Mouse (Mus musculus) stomach, postnatal 0 days (tissue): ENCODE measurements around the gene Tbccd1. TPM values are rescaled to one million over a fixed set of nuclear protein-coding genes. Genes with fewer than 3 reads are reported as not detected.
A peak's percentile ranks its signal among the peaks of the same experiment; 100 is the strongest.

Experiments
- ATAC-seq: fragments of 200-750 bp; cut with Nextera tagmentation; 2 replicates; pipeline ENCODE4 v1.8.0; 2017; ENCODE audit not compliant: low FRiP score, low TSS enrichment
- DNase-seq: peaks from one replicate; pipeline ENCODE4 v3.0.0-alpha.2; 2016; ENCODE audit warnings: low spot score
- H3K27ac ChIP-seq: fragments of 300-500 bp; sonication (generic); replicated peaks from 2 replicates; pipeline ENCODE4 v1.5.1; 2014; ENCODE audit warnings: mild to moderate bottlenecking, control low read depth
- H3K27me3 ChIP-seq: fragments of 300-500 bp; sonication (generic); 2 replicates; pipeline ENCODE4 v1.6.1; 2014; ENCODE audit warnings: low read length; ENCODE audit not compliant: control insufficient read depth, insufficient read depth
- H3K36me3 ChIP-seq: fragments of 300-500 bp; sonication (generic); 2 replicates; pipeline ENCODE4 v1.6.1; 2014; ENCODE audit warnings: low read length, mixed read lengths; ENCODE audit not compliant: control insufficient read depth, insufficient read depth
- H3K4me1 ChIP-seq: fragments of 300-500 bp; sonication (generic); replicated peaks from 2 replicates; pipeline ENCODE4 v1.6.1; 2014; ENCODE audit warnings: antibody characterized with exemption; ENCODE audit not compliant: control insufficient read depth, insufficient read depth
- H3K4me2 ChIP-seq: fragments of 300-500 bp; sonication (generic); replicated peaks from 2 replicates; pipeline ENCODE4 v1.6.1; 2014; ENCODE audit warnings: low read depth, mild to moderate bottlenecking, control low read depth, moderate library complexity
- H3K4me3 ChIP-seq: fragments of 300-500 bp; sonication (generic); 2 replicates; pipeline ENCODE4 v1.5.1; 2014; ENCODE audit warnings: low read depth, low read length, control low read depth
- H3K9ac ChIP-seq: fragments of 300-500 bp; sonication (generic); 2 replicates; pipeline ENCODE4 v1.6.1; 2014; ENCODE audit warnings: mild to moderate bottlenecking, low read length, control low read depth, mixed read lengths
- H3K9me3 ChIP-seq: fragments of 300-500 bp; sonication (generic); 2 replicates; pipeline ENCODE4 v1.6.1; 2016; ENCODE audit warnings: low read length; ENCODE audit not compliant: control insufficient read depth
- CTCF ChIP-seq: IDR thresholded peaks from 2 replicates; pipeline ENCODE4 v1.5.1; 2016; ENCODE audit warnings: antibody characterized with exemption, low read depth, mild to moderate bottlenecking, moderate library complexity
- EP300 ChIP-seq: optimal IDR thresholded peaks from 2 replicates; pipeline ENCODE3; 2016; ENCODE audit warnings: antibody characterized with exemption
- WGBS: fragments of 180-500 bp; shearing (Covaris S2); extraction: QIAGEN DNeasy Blood & Tissue Kit; methylation state at CpG from one replicate; pipeline ENCODE4 v1.1.7; 2014; 5-methylcytosine and 5-hydroxymethylcytosine counted together
- polyA plus RNA-seq: library from polyadenylated mRNA; unstranded; fragments of >200 nt; fragmentation: Nextera tagmentation; extraction: Ambion mirVana; gene quantifications from 2 replicates; pipeline ENCODE4 v1.2.1, GENCODE M21; 2015

Tbccd1 gene
- polyA plus RNA-seq, 1 experiment from 2014 or later: 12.2 TPM

- no peak overlapping the region for H3K4me3 ChIP-seq
- no peak overlapping the region for H3K9ac ChIP-seq
- no peaks in the 10 kb centered on the region; the same call in 1 of the 2 replicates for H3K4me1 ChIP-seq
- H3K27me3 ChIP-seq: no peaks in the 10 kb centered on the region
- no peak overlapping the region for H3K27ac ChIP-seq
- no peak overlapping the region for H3K4me2 ChIP-seq
- 89% methylated on average over 1 of the region's 1 CpGs for WGBS
- DNase-seq (no peak), ATAC-seq (no peak)
- TF ChIP-seq CTCF (no peak), EP300 (no peak)
- H3K36me3 ChIP-seq: no peaks in the 10 kb centered on the region
- H3K9me3 ChIP-seq: no peaks in the 10 kb centered on the region
Observed at GRCm38 (mm10) chr16:22847686-22848085, 9.8 kb downstream of the Tbccd1 start.

GRCm38 (mm10) chr16:22845481-22845880 is 12.0 kb downstream of the Tbccd1 start:
- Histone ChIP-seq H3K4me3 (no peak overlapping the region), H3K4me2 (no peak overlapping the region), H3K27me3 (no peaks in the 10 kb centered on the region), H3K36me3 (peaks cover 4% of the 10 kb centered on the region; the same call in 1 of the 2 replicates), H3K9me3 (no peaks in the 10 kb centered on the region), H3K27ac (no peak overlapping the region), H3K9ac (no peak overlapping the region), H3K4me1 (no peaks in the 10 kb centered on the region; the same call in 1 of the 2 replicates)
- ATAC-seq (no peak), DNase-seq (no peak)
- WGBS: 80% methylated on average over 4 of the region's 4 CpGs
- TF ChIP-seq CTCF: no peak
- TF ChIP-seq EP300: no peak

GRCm38 (mm10) chr16:22844834-22845233 is 12.6 kb downstream of the Tbccd1 start:
- DNase-seq: no peak
- no peaks in the 10 kb centered on the region; the same call in 1 of the 2 replicates for H3K4me1 ChIP-seq
- TF ChIP-seq EP300: no peak
- no peak for TF ChIP-seq CTCF
- no peak for ATAC-seq
- no peaks in the 10 kb centered on the region for H3K9me3 ChIP-seq
- H3K27ac ChIP-seq: no peak overlapping the region; the same call in 1 of the 2 replicates
- peak overlapping the region; percentile 72 for H3K9ac ChIP-seq
- peak overlapping the region; percentile 83 for H3K4me2 ChIP-seq
- no peaks in the 10 kb centered on the region for H3K27me3 ChIP-seq
- peak overlapping the region; percentile 50 for H3K4me3 ChIP-seq
- WGBS: 48% methylated on average over 5 of the region's 5 CpGs
- H3K36me3 ChIP-seq: peaks cover 4% of the 10 kb centered on the region; the same call in 1 of the 2 replicates

- Histone ChIP-seq H3K27me3 (no peaks in the 10 kb centered on the region), H3K27ac (0 out of 2 replicates have a peak overlapping the region, but pooled peaks have one; percentile 40), H3K4me1 (no peaks in the 10 kb centered on the region; the same call in 1 of the 2 replicates), H3K9me3 (no peaks in the 10 kb centered on the region), H3K4me3 (peak overlapping the region; percentile 50), H3K36me3 (peaks cover 4% of the 10 kb centered on the region; the same call in 1 of the 2 replicates), H3K4me2 (peak overlapping the region; percentile 83), H3K9ac (peak overlapping the region; percentile 72)
- ATAC-seq: peak; percentile 94
- TF ChIP-seq CTCF (no peak), EP300 (no peak)
- 4% methylated on average over 26 of the region's 26 CpGs for WGBS
- peak; percentile 88 for DNase-seq
Observed at GRCm38 (mm10) chr16:22844061-22844801, 13.2 kb downstream of the Tbccd1 start.

GRCm38 (mm10) chr16:22842871-22843270 is 14.6 kb downstream of the Tbccd1 start:
- WGBS: 75% methylated on average over 5 of the region's 5 CpGs
- Histone ChIP-seq H3K36me3 (peaks cover 4% of the 10 kb centered on the region; the same call in 1 of the 2 replicates), H3K9me3 (no peaks in the 10 kb centered on the region), H3K4me2 (no peak overlapping the region), H3K27ac (no peak overlapping the region), H3K27me3 (no peaks in the 10 kb centered on the region), H3K4me3 (no peak overlapping the region), H3K4me1 (no peaks in the 10 kb centered on the region; the same call in 1 of the 2 replicates), H3K9ac (no peak overlapping the region)
- TF ChIP-seq CTCF: no peak
- no peak for DNase-seq
- ATAC-seq: no peak
